Mouse (Mus musculus) E14TG2a.4 (cell line): ENCODE data around the gene Polr3e.

Experiments used
- CTCF ChIP-seq: conservative IDR thresholded peaks from 2 replicates; pipeline ENCODE4 v1.5.1; 2014; ENCODE audit warnings: low read length
- NANOG ChIP-seq: IDR thresholded peaks from 2 replicates; pipeline ENCODE4 v1.6.1; 2014; ENCODE audit warnings: borderline replicate concordance, low read length, mixed read lengths
- POU5F1 ChIP-seq: IDR thresholded peaks from 2 replicates; pipeline ENCODE4 v1.6.1; 2014; ENCODE audit warnings: low read length, borderline replicate concordance

- no peak for TF ChIP-seq CTCF
- no peak for TF ChIP-seq POU5F1
- TF ChIP-seq NANOG, result no peak
Measured at GRCm38 (mm10) chr7:120875540-120876388, 41.8 kb upstream of the Polr3e start.
